Mouse (Mus musculus) kidney, embryonic 15.5 days (tissue): ENCODE measurements around the gene Gm10770. TPM values are rescaled to one million over a fixed set of nuclear protein-coding genes. Genes with fewer than 3 reads are reported as not detected.
"Not testable (repeated sequence)": the region's sequence is repeated elsewhere in the genome, so short reads cannot be mapped to it uniquely, and the experiment has no call there.

ENCODE experiments used
- ATAC-seq: fragments of 200-750 bp; cut with Nextera tagmentation; replicated peaks from 2 replicates; pipeline ENCODE4 v1.8.0; 2017; ENCODE audit warnings: moderate TSS enrichment; ENCODE audit not compliant: low FRiP score
- H3K27ac ChIP-seq: fragments of 300-500 bp; sonication (generic); 2 replicates; pipeline ENCODE4 v1.5.1; 2015; ENCODE audit warnings: mild to moderate bottlenecking, inconsistent platforms
- H3K27me3 ChIP-seq: fragments of 300-500 bp; sonication (generic); 2 replicates; pipeline ENCODE4 v1.6.1; 2015; ENCODE audit warnings: inconsistent platforms
- H3K36me3 ChIP-seq: fragments of 300-500 bp; sonication (generic); 2 replicates; pipeline ENCODE4 v1.6.1; 2015; ENCODE audit warnings: inconsistent platforms
- H3K4me1 ChIP-seq: fragments of 300-500 bp; sonication (generic); 2 replicates; pipeline ENCODE4 v1.6.1; 2015; ENCODE audit warnings: inconsistent platforms
- H3K4me2 ChIP-seq: fragments of 300-500 bp; sonication (generic); 2 replicates; pipeline ENCODE4 v1.6.1; 2015; ENCODE audit warnings: moderate library complexity, mild to moderate bottlenecking, inconsistent platforms
- H3K4me3 ChIP-seq: fragments of 300-500 bp; sonication (generic); replicated peaks from 2 replicates; pipeline ENCODE4 v1.5.1; 2015; ENCODE audit warnings: mild to moderate bottlenecking, inconsistent platforms
- H3K9ac ChIP-seq: fragments of 300-500 bp; sonication (generic); 2 replicates; pipeline ENCODE4 v1.6.1; 2015; ENCODE audit warnings: mild to moderate bottlenecking, inconsistent platforms
- H3K9me3 ChIP-seq: fragments of 300-500 bp; sonication (generic); replicated peaks from 2 replicates; pipeline ENCODE4 v1.6.1; 2016; ENCODE audit warnings: inconsistent platforms
- WGBS: fragments of 180-500 bp; shearing (Covaris S2); methylation state at CpG from one replicate; pipeline ENCODE4 v1.1.7; 2015; ENCODE audit warnings: mixed read lengths; 5-methylcytosine and 5-hydroxymethylcytosine counted together
- polyA plus RNA-seq: library from polyadenylated mRNA; unstranded; fragments of >200 nt; fragmentation: Nextera tagmentation; extraction: Ambion mirVana; gene quantifications from 2 replicates; pipeline ENCODE4 v1.2.1, GENCODE M21; 2015

Gm10770 gene
- polyA plus RNA-seq = not detected in 2 replicates

DNA sequence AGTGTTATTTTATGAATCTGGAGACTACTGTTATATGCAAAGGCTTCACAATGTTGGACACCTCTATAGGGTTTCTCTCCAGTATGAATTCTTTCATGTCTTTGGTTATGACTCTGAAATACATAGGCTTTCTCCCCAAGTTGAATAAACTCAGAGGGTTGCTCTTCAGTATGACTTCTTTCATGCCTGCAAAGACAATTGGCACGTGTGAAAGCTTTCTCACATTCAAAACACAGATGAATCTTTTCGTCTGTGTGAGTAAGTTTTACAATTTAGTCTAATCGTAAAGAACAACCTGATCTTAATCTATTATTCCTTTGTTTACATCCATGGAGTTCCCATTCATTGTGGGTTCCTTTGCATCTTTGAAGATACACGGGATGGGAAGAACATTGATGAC is at the start of gene Gm10770:
TSS of gene Gm10770 (minus strand) at position 101 of the 400 bp plus-strand sequence.
- H3K9me3 ChIP-seq, H3K36me3 ChIP-seq, H3K9ac ChIP-seq, H3K27ac ChIP-seq, H3K4me2 ChIP-seq, H3K27me3 ChIP-seq, ATAC-seq, H3K4me3 ChIP-seq, H3K4me1 ChIP-seq: not testable (repeated sequence)
- 86% methylated on average over 4 of the region's 4 CpGs for WGBS

DNA sequence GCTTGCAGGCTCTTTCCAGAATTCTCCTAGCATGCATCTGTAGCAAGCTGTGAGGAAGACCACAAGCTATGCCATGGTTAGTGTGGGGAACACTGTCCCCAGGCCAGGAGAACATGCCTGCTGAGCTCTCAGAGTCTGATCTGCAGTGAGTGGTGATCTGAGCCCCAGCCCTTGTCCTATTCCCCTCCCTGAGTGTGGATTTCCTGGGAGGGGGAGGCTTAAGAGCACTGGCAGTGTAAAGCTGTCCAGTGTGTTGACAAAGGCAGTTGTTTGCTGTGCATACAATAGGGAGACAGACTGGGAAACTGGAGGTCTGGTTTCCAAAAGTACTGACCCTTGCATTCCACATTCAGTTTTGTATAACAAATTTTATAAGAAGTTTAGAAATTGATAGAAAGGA is 43.8 kb upstream of the Gm10770 start:
- not testable (repeated sequence) for H3K4me1 ChIP-seq, H3K4me2 ChIP-seq, H3K9me3 ChIP-seq, H3K27me3 ChIP-seq, H3K27ac ChIP-seq, ATAC-seq, H3K36me3 ChIP-seq, H3K9ac ChIP-seq, H3K4me3 ChIP-seq

DNA sequence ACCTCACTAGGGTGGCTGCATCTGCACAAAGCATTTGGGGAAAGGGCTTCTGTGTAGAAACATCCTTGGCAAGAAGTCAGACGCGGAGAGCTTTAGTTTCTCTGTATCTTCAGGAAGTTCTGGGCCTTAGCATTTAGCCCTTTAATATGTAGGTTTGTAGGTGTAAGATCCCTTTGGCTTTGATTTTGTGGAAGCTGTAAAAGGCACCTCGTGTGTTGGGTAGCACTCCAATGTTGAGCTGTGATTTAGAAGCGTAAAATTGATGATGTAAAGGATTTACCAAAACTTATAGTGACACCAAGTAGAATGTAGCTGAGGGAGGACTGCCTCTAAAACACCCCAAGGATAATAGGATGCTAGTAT is 38.9 kb upstream of the Gm10770 start:
- peak overlapping the region; percentile 82 for H3K27ac ChIP-seq
- H3K9me3 ChIP-seq = not testable (repeated sequence)
- WGBS = 12% methylated on average over 4 of the region's 4 CpGs

GRCm38 (mm10) chr2:150217600-150218362 is 38.3 kb upstream of the Gm10770 start, which contains the start of gene Zfp937:
Gene Zfp937 (plus strand): TSS chr2:150218073.
- H3K9me3 ChIP-seq = not testable (repeated sequence)

More for the DNA sequence above, 38.9 kb upstream of the Gm10770 start:
- H3K4me3 ChIP-seq = peak overlapping the region; percentile 49
- peak overlapping the region; percentile 55 for H3K4me2 ChIP-seq
- not testable (repeated sequence) for ATAC-seq, H3K36me3 ChIP-seq, H3K4me1 ChIP-seq, H3K27me3 ChIP-seq
- 0 out of 2 replicates have a peak overlapping the region, but pooled peaks have one; percentile 33 for H3K9ac ChIP-seq

DNA sequence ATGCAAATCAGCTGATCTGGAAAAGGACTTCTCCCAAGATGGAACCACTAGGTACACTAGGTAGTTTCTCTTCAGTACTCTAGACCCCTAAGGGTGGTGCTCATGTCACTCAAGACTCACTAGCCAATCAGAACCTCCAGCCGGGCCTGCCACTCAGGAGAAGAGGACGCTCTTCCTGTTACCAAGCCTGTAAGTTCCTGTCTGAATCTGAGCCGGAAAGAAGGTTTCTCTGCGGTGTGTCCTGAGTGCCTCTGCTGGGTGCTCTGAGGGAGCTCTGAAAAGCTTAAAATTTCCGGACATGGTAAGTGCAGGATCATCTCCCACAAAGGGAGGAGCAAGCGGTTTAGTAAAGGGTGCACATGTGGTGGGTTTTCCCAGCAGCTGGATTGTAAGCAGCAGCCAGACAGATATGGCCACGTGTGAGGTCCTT is 2.1 kb upstream of the Gm10770 start, which contains the start of gene Gm14139:
TSS of gene Gm14139 (plus strand) at position 186 of the 430 bp plus-strand sequence.
- not testable (repeated sequence) for H3K4me2 ChIP-seq, H3K4me3 ChIP-seq, H3K27ac ChIP-seq, H3K36me3 ChIP-seq, H3K9me3 ChIP-seq, ATAC-seq, H3K4me1 ChIP-seq, H3K27me3 ChIP-seq, H3K9ac ChIP-seq
- 78% methylated on average over 7 of the region's 7 CpGs for WGBS

More at GRCm38 (mm10) chr2:150217600-150218362, 38.3 kb upstream of the Gm10770 start, which contains the start of gene Zfp937:
- H3K4me3 ChIP-seq = peak within 1 kb of the TSS; percentile 49
- not testable (repeated sequence) for H3K36me3 ChIP-seq, H3K4me1 ChIP-seq, H3K27me3 ChIP-seq
- peak within 1 kb of the TSS; percentile 82 for H3K27ac ChIP-seq
- H3K4me2 ChIP-seq = peak within 1 kb of the TSS; percentile 55
- WGBS = under 1% methylated on average over 15 of the region's 15 CpGs
- H3K9ac ChIP-seq = 0 out of 2 replicates have a peak within 1 kb of the TSS, but pooled peaks have one; percentile 33
- ATAC-seq = peak; percentile 100

DNA sequence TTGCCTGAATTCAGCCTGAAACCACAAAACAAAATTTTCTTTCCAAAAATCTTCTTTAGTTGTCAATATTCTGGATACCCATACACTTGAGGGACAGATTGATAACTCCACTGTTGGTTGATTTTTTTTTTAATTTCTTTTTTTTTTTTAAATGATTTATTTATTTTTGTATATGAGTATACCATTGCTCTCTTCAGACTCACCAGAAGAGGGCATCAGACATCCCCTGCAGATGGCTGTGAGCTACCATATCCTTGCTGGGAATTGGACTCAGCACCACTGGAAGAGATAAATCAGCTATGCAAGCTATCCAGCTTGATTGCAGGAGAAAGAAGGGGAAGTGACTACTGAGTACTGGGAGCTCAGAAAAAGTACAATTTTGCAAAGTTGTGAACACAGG is 1.6 kb upstream of the Gm10770 start:
- not testable (repeated sequence) for H3K9ac ChIP-seq, ATAC-seq, H3K36me3 ChIP-seq, H3K9me3 ChIP-seq, H3K4me3 ChIP-seq, H3K4me2 ChIP-seq, H3K4me1 ChIP-seq, H3K27ac ChIP-seq, H3K27me3 ChIP-seq

DNA sequence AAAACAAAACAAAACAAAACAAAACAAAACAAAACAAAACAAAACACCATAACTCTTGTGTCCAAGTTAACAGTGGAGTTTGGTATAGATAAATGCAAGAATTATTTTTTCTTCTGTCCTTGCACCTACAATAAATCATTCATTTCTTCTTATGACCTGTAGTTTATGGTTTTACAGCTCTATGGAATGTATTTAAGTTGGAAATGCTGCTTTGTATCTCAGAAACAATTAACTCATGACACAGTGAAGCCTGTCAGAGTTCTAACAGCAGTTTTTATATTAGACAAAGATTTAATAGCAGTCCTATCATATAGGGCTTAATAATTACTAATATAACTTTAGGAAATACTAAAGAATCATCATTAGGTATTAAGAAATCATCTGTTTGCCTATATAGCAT is 5.6 kb downstream of the Gm10770 start:
- Histone ChIP-seq H3K4me2 (no peak overlapping the region), H3K4me3 (no peak overlapping the region), H3K27me3 (no peaks in the 10 kb centered on the region), H3K4me1 (no peaks in the 10 kb centered on the region), H3K9ac (no peak overlapping the region), H3K27ac (no peak overlapping the region), H3K9me3 (no peaks in the 10 kb centered on the region), H3K36me3 (no peaks in the 10 kb centered on the region)
- ATAC-seq = no peak

GRCm38 (mm10) chr2:150166703-150167102 is 12.8 kb downstream of the Gm10770 start:
- no peaks in the 10 kb centered on the region for H3K9me3 ChIP-seq

GRCm38 (mm10) chr2:150136435-150136897 is 43.0 kb downstream of the Gm10770 start, which contains the start of gene Zfp120:
Gene Zfp120 (minus strand): TSS chr2:150136708.
- ATAC-seq = peak; percentile 100
- H3K9ac ChIP-seq = peak within 1 kb of the TSS; percentile 81
- H3K9me3 ChIP-seq = no peaks in the 10 kb centered on the region
- WGBS = 0% methylated on average over 13 of the region's 13 CpGs
- no peaks in the 10 kb centered on the region for H3K27me3 ChIP-seq
- peak within 1 kb of the TSS; percentile 86 for H3K27ac ChIP-seq
- H3K4me2 ChIP-seq = peak within 1 kb of the TSS; percentile 62
- peaks cover 6% of the 10 kb centered on the region for H3K4me1 ChIP-seq
- peaks cover 14% of the 10 kb centered on the region; the same call in 1 of the 2 replicates for H3K36me3 ChIP-seq
- peak within 1 kb of the TSS; percentile 84 for H3K4me3 ChIP-seq

More at GRCm38 (mm10) chr2:150166703-150167102, 12.8 kb downstream of the Gm10770 start:
- H3K27me3 ChIP-seq = no peaks in the 10 kb centered on the region
- ATAC-seq = no peak
- no peaks in the 10 kb centered on the region for H3K4me1 ChIP-seq
- H3K4me2 ChIP-seq = no peak overlapping the region
- no peak overlapping the region for H3K9ac ChIP-seq
- no peak overlapping the region for H3K27ac ChIP-seq
- no peak overlapping the region for H3K4me3 ChIP-seq
- no peaks in the 10 kb centered on the region for H3K36me3 ChIP-seq

GRCm38 (mm10) chr2:150132773-150133172 is 46.7 kb downstream of the Gm10770 start:
- peaks cover 28% of the 10 kb centered on the region for H3K36me3 ChIP-seq
- H3K9ac ChIP-seq = no peak overlapping the region
- H3K9me3 ChIP-seq = no peaks in the 10 kb centered on the region
- H3K27me3 ChIP-seq = no peaks in the 10 kb centered on the region
- WGBS = 74% methylated on average over 2 of the region's 2 CpGs
- H3K4me3 ChIP-seq = no peak overlapping the region
- ATAC-seq = no peak
- H3K4me1 ChIP-seq = peaks cover 6% of the 10 kb centered on the region
- H3K27ac ChIP-seq = no peak overlapping the region
- no peak overlapping the region for H3K4me2 ChIP-seq

DNA sequence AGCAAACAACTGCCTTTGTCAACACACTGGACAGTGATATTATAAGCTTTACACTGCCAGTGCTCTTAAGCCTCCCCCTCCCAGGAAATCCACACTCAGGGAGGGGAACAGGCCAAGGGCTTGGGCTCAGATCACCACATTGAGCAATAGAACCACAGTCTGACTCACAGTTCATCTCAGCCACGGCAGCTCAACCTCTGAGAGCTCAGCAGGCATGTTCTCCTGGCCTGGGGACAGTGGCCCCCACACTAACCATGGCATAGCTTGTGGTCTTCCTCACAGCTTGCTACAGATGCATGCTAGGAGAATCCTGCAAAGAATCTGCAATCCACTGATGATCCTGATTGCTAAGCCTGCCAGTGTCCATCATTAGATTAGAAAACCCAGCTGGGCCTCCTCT is 47.5 kb downstream of the Gm10770 start:
- not testable (repeated sequence) for H3K4me2 ChIP-seq, H3K9ac ChIP-seq, H3K9me3 ChIP-seq, H3K4me3 ChIP-seq, H3K27ac ChIP-seq, ATAC-seq, H3K27me3 ChIP-seq, H3K4me1 ChIP-seq
- 91% methylated on average over 1 of the region's 1 CpGs for WGBS
- peaks cover 28% of the 10 kb centered on the region for H3K36me3 ChIP-seq
